Mouse (Mus musculus) forebrain, embryonic 14.5 days (tissue): ENCODE measurements at regions not wholly inside any gene's neighbourhood (a gene's known extent, or its start where the extent isn't known, plus 50 kb on each side); places are given as distances from the start of the nearest gene placed in this dataset.
"Not testable (repeated sequence)": the region's sequence is repeated elsewhere in the genome, so short reads cannot be mapped to it uniquely, and the experiment has no call there.

ENCODE experiments used
- ATAC-seq: fragments of 200-750 bp; cut with Nextera tagmentation; 2 replicates; pipeline ENCODE4 v1.8.0; 2017; ENCODE audit warnings: mild to moderate bottlenecking, moderate library complexity
- DNase-seq: peaks from one replicate; pipeline ENCODE4 v3.0.0-alpha.2; 2015; ENCODE audit warnings: low spot score
- H3K27ac ChIP-seq: fragments of 300-500 bp; sonication (generic); 2 replicates; pipeline ENCODE4 v1.5.1; 2014; ENCODE audit warnings: low read depth, mild to moderate bottlenecking, control low read depth, low read length, moderate library complexity
- H3K27me3 ChIP-seq: fragments of 300-500 bp; sonication (generic); replicated peaks from 2 replicates; pipeline ENCODE4 v1.6.1; 2014; ENCODE audit warnings: low read length, control low read depth, mixed read lengths; ENCODE audit not compliant: control insufficient read depth, insufficient read depth
- H3K36me3 ChIP-seq: fragments of 300-500 bp; sonication (generic); 2 replicates; pipeline ENCODE4 v1.6.1; 2014; ENCODE audit warnings: low read length, control low read depth; ENCODE audit not compliant: control insufficient read depth, insufficient read depth
- H3K4me1 ChIP-seq: fragments of 300-500 bp; sonication (generic); 2 replicates; pipeline ENCODE4 v1.6.1; 2014; ENCODE audit warnings: antibody characterized with exemption, low read length, control low read depth; ENCODE audit not compliant: control insufficient read depth, insufficient read depth
- H3K4me2 ChIP-seq: fragments of 300-500 bp; sonication (generic); 2 replicates; pipeline ENCODE4 v1.6.1; 2014; ENCODE audit warnings: mild to moderate bottlenecking, control low read depth, low read length
- H3K4me3 ChIP-seq: fragments of 300-500 bp; sonication (generic); 2 replicates; pipeline ENCODE4 v1.5.1; 2014; ENCODE audit warnings: low read depth, low read length, control low read depth
- H3K9ac ChIP-seq: fragments of 300-500 bp; sonication (generic); 2 replicates; pipeline ENCODE4 v1.6.1; 2014; ENCODE audit warnings: mild to moderate bottlenecking, low read length, control low read depth, moderate library complexity
- H3K9me3 ChIP-seq: fragments of 300-500 bp; sonication (generic); replicated peaks from 2 replicates; pipeline ENCODE4 v1.6.1; 2016; ENCODE audit warnings: low read length, control low read depth, mixed read lengths; ENCODE audit not compliant: control insufficient read depth
- WGBS: fragments of 180-500 bp; shearing (Covaris S2); extraction: QIAGEN DNeasy Blood & Tissue Kit; methylation state at CpG from one replicate; pipeline ENCODE4 v1.1.7; 2014; 5-methylcytosine and 5-hydroxymethylcytosine counted together

GRCm38 (mm10) chr2:114411940-114412715, 210.9 kb upstream of the Zfp770 start:
- Histone ChIP-seq H3K27ac (peak overlapping the region; percentile 46), H3K27me3 (no peaks in the 10 kb centered on the region), H3K9me3 (no peaks in the 10 kb centered on the region), H3K4me1 (no peaks in the 10 kb centered on the region; the same call in 1 of the 2 replicates), H3K4me2 (peak overlapping the region; percentile 18), H3K4me3 (no peak overlapping the region), H3K9ac (no peak overlapping the region), H3K36me3 (no peaks in the 10 kb centered on the region)
- DNase-seq (peak; percentile 65), ATAC-seq (peak; percentile 62)
- WGBS: 49% methylated on average over 17 of the region's 17 CpGs

GRCm38 (mm10) chr2:114410717-114411116, 209.4 kb upstream of the Zfp770 start:
- no peaks in the 10 kb centered on the region for H3K36me3 ChIP-seq
- no peaks in the 10 kb centered on the region; the same call in 1 of the 2 replicates for H3K4me1 ChIP-seq
- no peaks in the 10 kb centered on the region for H3K9me3 ChIP-seq
- DNase-seq (peak; percentile 75), ATAC-seq (peak; percentile 66; the same call in 1 of the 2 replicates)
- H3K4me3 ChIP-seq: no peak overlapping the region
- WGBS: 61% methylated on average over 3 of the region's 3 CpGs
- no peaks in the 10 kb centered on the region for H3K27me3 ChIP-seq
- no peak overlapping the region for H3K27ac ChIP-seq
- no peak overlapping the region for H3K4me2 ChIP-seq
- H3K9ac ChIP-seq: no peak overlapping the region

GRCm38 (mm10) chr2:114409542-114409941, 208.3 kb upstream of the Zfp770 start:
- H3K36me3 ChIP-seq: no peaks in the 10 kb centered on the region
- no peak overlapping the region for H3K9ac ChIP-seq
- H3K4me2 ChIP-seq: no peak overlapping the region
- no peak overlapping the region for H3K4me3 ChIP-seq
- DNase-seq (no peak), ATAC-seq (no peak)
- H3K4me1 ChIP-seq: no peaks in the 10 kb centered on the region; the same call in 1 of the 2 replicates
- H3K27ac ChIP-seq: no peak overlapping the region
- H3K9me3 ChIP-seq: no peaks in the 10 kb centered on the region
- H3K27me3 ChIP-seq: no peaks in the 10 kb centered on the region

- DNase-seq: no peak
- WGBS: 17% methylated on average over 5 of the region's 5 CpGs
These were observed 206.1 kb upstream of the Zfp770 start for GRCm38 (mm10) chr2:114407408-114407807.

DNA sequence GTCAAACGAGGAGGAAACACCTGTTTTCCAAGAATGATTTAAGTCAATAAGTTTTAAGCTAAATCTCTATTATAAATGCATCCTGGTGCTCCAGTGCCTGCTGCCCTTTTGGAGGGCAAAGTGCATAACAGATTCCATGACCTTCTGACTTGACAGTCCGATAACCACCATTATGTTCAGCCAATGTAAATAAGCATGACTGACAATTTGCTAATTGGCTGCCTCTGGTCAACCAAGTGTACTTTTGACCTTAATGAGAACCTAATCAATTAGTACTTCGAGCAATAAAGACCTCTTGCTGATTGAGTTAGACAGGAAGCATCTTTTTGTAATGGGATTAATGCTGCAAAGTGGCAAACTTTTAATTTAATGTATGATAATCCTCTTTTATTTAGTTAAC, 183.3 kb upstream of the Zfp770 start:
- Histone ChIP-seq H3K4me3 (no peak overlapping the region), H3K27me3 (no peaks in the 10 kb centered on the region), H3K27ac (no peak overlapping the region), H3K9me3 (no peaks in the 10 kb centered on the region), H3K36me3 (no peaks in the 10 kb centered on the region), H3K9ac (no peak overlapping the region), H3K4me1 (no peaks in the 10 kb centered on the region), H3K4me2 (no peak overlapping the region)
- DNase-seq (no peak), ATAC-seq (no peak)
- WGBS: 3% methylated on average over 3 of the region's 3 CpGs

More at GRCm38 (mm10) chr2:114407408-114407807, 206.1 kb upstream of the Zfp770 start:
- H3K4me1 ChIP-seq: no peaks in the 10 kb centered on the region; the same call in 1 of the 2 replicates
- H3K9ac ChIP-seq: no peak overlapping the region
- H3K27me3 ChIP-seq: no peaks in the 10 kb centered on the region
- no peak for ATAC-seq
- no peak overlapping the region for H3K4me3 ChIP-seq
- H3K36me3 ChIP-seq: no peaks in the 10 kb centered on the region
- H3K9me3 ChIP-seq: no peaks in the 10 kb centered on the region
- no peak overlapping the region for H3K27ac ChIP-seq
- H3K4me2 ChIP-seq: no peak overlapping the region

- ATAC-seq: no peak
- WGBS: 77% methylated on average over 1 of the region's 1 CpGs
These were observed 177.7 kb upstream of the Zfp770 start for GRCm38 (mm10) chr2:114378844-114379533.

GRCm38 (mm10) chr2:114373476-114373875, 172.2 kb upstream of the Zfp770 start:
- Histone ChIP-seq H3K4me2 (no peak overlapping the region), H3K27ac (no peak overlapping the region), H3K4me3 (no peak overlapping the region), H3K9ac (no peak overlapping the region), H3K36me3 (no peaks in the 10 kb centered on the region), H3K9me3 (no peaks in the 10 kb centered on the region), H3K4me1 (peaks cover 6% of the 10 kb centered on the region; the same call in 1 of the 2 replicates), H3K27me3 (no peaks in the 10 kb centered on the region)
- peak; percentile 63 for DNase-seq
- WGBS: 41% methylated on average over 7 of the region's 7 CpGs
- peak; percentile 15; the same call in 1 of the 2 replicates for ATAC-seq

More at GRCm38 (mm10) chr2:114378844-114379533, 177.7 kb upstream of the Zfp770 start:
- Histone ChIP-seq H3K9me3 (no peaks in the 10 kb centered on the region), H3K4me3 (no peak overlapping the region), H3K27me3 (no peaks in the 10 kb centered on the region), H3K36me3 (no peaks in the 10 kb centered on the region), H3K4me1 (no peaks in the 10 kb centered on the region), H3K4me2 (no peak overlapping the region), H3K9ac (no peak overlapping the region), H3K27ac (no peak overlapping the region)
- DNase-seq: peak; percentile 28

GRCm38 (mm10) chr2:114353876-114354275, 152.6 kb upstream of the Zfp770 start:
- not testable (repeated sequence) for ATAC-seq

More at GRCm38 (mm10) chr2:114353876-114354275, 152.6 kb upstream of the Zfp770 start:
- not testable (repeated sequence) for H3K4me3 ChIP-seq, H3K9ac ChIP-seq, DNase-seq, H3K36me3 ChIP-seq, H3K4me2 ChIP-seq, H3K9me3 ChIP-seq, H3K27me3 ChIP-seq, H3K4me1 ChIP-seq, H3K27ac ChIP-seq
- WGBS: 72% methylated on average over 11 of the region's 11 CpGs
